Mouse (Mus musculus) E14TG2a.4 (cell line): ENCODE results near the gene Rtel1.
"Not testable (repeated sequence)": the region's sequence is repeated elsewhere in the genome, so short reads cannot be mapped to it uniquely, and the experiment has no call there.

Experiments used
- CTCF ChIP-seq: conservative IDR thresholded peaks from 2 replicates; pipeline ENCODE4 v1.5.1; 2014; ENCODE audit warnings: low read length
- POU5F1 ChIP-seq: IDR thresholded peaks from 2 replicates; pipeline ENCODE4 v1.6.1; 2014; ENCODE audit warnings: low read length, borderline replicate concordance

DNA sequence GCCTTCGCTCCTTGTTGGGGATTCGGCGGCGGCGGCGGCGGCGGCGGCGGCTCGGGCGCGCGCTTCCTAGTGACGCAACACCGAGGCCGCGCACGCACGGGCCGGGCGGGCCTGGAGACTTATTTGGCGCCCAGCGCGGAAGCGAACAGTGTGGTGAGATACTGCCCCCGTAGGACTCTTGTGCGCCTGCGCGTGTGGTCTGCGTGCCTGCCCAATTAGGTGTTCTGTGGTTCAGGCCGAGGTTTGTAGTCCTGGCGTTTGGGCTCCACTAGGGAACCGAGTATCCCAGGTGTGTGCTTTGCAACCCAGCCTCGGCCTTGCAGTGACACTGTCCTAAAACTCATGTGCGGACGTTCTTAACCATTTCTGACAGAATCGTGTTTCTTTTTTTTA is 31.6 kb upstream of the Rtel1 start, which contains the start of gene Gmeb2:
- TF ChIP-seq CTCF, POU5F1: not testable (repeated sequence)
